Mouse (Mus musculus) stomach, postnatal 0 days (tissue): ENCODE data around the gene Dhh.

Source experiments
- CTCF ChIP-seq: IDR thresholded peaks from 2 replicates; pipeline ENCODE4 v1.5.1; 2016; ENCODE audit warnings: antibody characterized with exemption, low read depth, mild to moderate bottlenecking, moderate library complexity
- EP300 ChIP-seq: optimal IDR thresholded peaks from 2 replicates; pipeline ENCODE3; 2016; ENCODE audit warnings: antibody characterized with exemption

DNA sequence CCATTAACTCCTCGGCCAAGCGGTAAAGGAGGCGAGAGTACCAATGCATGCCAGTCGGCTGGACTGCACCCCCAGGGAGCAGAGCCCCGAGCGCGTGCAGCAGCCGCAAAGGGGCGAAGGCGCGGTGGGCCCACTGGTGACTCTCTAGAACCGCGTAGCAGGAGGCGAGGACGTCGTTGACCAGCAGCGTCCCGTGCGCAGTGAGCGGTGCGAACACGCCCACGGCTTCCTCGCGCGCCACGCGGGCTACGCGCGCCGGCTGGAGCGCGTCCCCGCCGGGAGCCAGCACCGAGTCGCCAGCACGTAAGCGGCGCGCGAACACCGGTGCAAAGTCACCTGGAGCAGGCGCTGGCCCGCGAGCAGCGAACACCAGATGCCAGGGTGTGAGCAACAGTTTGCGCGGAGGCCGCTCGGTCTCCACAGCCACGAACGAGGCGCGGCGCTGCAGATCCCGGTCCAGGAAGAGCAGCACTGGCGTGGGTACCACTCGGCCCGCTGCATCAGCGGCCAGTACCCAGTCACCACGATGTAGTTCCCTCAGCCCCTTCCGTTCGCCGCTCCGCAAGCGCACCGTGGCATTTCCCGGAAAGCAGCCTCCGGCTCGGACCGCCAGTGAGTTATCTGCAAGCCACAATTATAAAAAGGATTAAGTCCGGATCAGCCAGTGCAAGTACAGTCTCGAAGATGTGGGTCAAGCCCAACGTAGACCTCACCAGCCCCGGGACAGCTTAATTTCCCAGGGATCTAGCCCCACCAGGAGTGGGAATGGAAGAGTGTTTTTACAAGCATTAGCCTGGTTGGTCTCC lies 4.2 kb downstream of the Dhh start, which contains the start of gene Rhebl1:
- no peak for TF ChIP-seq CTCF
- TF ChIP-seq EP300, result no peak
